Mouse (Mus musculus) embryonic facial prominence, embryonic 10.5 days (tissue): ENCODE data around the gene Slitrk5. TPM values are rescaled to one million over a fixed set of nuclear protein-coding genes. Genes with fewer than 3 reads are reported as not detected.
A peak's percentile ranks its signal among the peaks of the same experiment; 100 is the strongest.
"Not testable (repeated sequence)": the region's sequence is repeated elsewhere in the genome, so short reads cannot be mapped to it uniquely, and the experiment has no call there.

Source experiments
- DNase-seq: peaks from one replicate; pipeline ENCODE4 v3.0.0-alpha.2; 2017; ENCODE audit warnings: low spot score
- H3K27ac ChIP-seq: fragments of 300-500 bp; sonication (generic); replicated peaks from 2 replicates; pipeline ENCODE4 v1.5.1; 2016; ENCODE audit warnings: mild to moderate bottlenecking
- H3K27me3 ChIP-seq: fragments of 300-500 bp; sonication (generic); replicated peaks from 2 replicates; pipeline ENCODE4 v1.6.1; 2016; ENCODE audit warnings: low read depth, mild to moderate bottlenecking; ENCODE audit not compliant: poor library complexity, severe bottlenecking
- H3K36me3 ChIP-seq: fragments of 300-500 bp; sonication (generic); replicated peaks from 2 replicates; pipeline ENCODE4 v1.6.1; 2016; ENCODE audit warnings: mild to moderate bottlenecking, moderate library complexity
- H3K4me1 ChIP-seq: fragments of 300-500 bp; sonication (generic); 2 replicates; pipeline ENCODE4 v1.6.1; 2016
- H3K4me3 ChIP-seq: fragments of 300-500 bp; sonication (generic); 2 replicates; pipeline ENCODE4 v1.5.1; 2016; ENCODE audit warnings: mild to moderate bottlenecking, moderate library complexity
- H3K9me3 ChIP-seq: fragments of 300-500 bp; sonication (generic); 2 replicates; pipeline ENCODE4 v1.6.1; 2016; ENCODE audit warnings: mild to moderate bottlenecking
- WGBS: fragments of 180-500 bp; shearing (Covaris S2); methylation state at CpG from one replicate; pipeline ENCODE4 v1.1.7; 2016; 5-methylcytosine and 5-hydroxymethylcytosine counted together
- polyA plus RNA-seq: library from polyadenylated mRNA; unstranded; fragments of >200 nt; fragmentation: Nextera tagmentation; extraction: Ambion mirVana; gene quantifications from 2 replicates; pipeline ENCODE4 v1.2.1, GENCODE M21; 2016

Slitrk5 gene
- polyA plus RNA-seq: 7.2 and 7.9 TPM in 2 replicates

DNA sequence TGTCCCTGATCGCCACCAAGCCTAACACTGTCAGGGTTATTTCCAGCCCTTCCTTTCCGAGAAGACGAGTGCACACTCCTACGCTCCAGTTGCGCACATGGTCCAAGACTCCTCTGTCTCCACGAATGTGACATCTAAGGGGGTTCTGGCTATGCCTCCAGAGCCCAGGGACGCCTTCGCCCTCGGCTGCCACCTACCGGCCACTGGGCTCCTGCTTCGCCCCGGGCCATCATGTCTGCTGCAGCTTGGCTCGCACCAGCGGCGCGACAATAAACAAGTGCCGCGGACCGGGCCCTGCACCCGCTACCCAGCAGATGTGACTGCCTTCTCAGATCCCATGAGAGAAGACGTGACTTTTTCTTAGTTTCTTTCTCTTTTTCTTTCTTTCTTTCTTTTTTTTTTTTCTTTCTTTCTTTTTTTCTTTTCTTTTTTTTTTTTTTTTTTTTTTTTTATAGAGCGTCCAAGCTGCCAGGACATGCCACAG, at the start of gene Slitrk5:
TSS of gene Slitrk5 (plus strand) at position 434 of the 484 bp plus-strand sequence.
- peak; percentile 93 for DNase-seq
- under 1% methylated on average over 22 of the region's 22 CpGs for WGBS
- H3K4me1 ChIP-seq: peaks cover 13% of the 10 kb centered on the region
- peak within 1 kb of the TSS; percentile 82 for H3K4me3 ChIP-seq
- peaks cover 29% of the 10 kb centered on the region for H3K27me3 ChIP-seq
- H3K36me3 ChIP-seq: peaks cover 2% of the 10 kb centered on the region; the same call in 1 of the 2 replicates
- H3K9me3 ChIP-seq: no peaks in the 10 kb centered on the region
- H3K27ac ChIP-seq: peak within 1 kb of the TSS; percentile 92

DNA sequence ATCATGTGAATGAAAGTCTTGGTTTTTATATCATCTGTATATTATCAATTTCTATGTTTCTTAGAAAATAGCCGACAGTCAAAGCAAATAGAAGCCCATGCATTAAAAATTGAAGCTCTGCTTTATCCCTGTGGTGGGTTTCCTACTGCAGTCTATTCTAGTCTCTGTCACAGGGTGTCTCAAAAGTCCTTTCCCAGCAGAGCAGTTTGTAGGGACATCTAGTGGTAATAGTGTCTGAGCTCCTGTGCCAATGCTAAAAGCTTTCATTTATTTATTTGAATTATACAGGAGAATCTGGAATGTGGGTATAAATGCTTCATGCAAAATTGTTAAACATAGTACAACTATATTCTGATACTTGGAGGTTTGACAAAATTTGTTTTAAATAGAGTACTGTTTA, 2.0 kb upstream of the Slitrk5 start:
- DNase-seq: no peak
- 49% methylated on average over 1 of the region's 1 CpGs for WGBS
- H3K27me3 ChIP-seq: peaks cover 12% of the 10 kb centered on the region
- H3K4me1 ChIP-seq: peaks cover 11% of the 10 kb centered on the region
- no peaks in the 10 kb centered on the region for H3K36me3 ChIP-seq
- H3K4me3 ChIP-seq: no peak overlapping the region
- H3K9me3 ChIP-seq: no peaks in the 10 kb centered on the region
- H3K27ac ChIP-seq: no peak overlapping the region

DNA sequence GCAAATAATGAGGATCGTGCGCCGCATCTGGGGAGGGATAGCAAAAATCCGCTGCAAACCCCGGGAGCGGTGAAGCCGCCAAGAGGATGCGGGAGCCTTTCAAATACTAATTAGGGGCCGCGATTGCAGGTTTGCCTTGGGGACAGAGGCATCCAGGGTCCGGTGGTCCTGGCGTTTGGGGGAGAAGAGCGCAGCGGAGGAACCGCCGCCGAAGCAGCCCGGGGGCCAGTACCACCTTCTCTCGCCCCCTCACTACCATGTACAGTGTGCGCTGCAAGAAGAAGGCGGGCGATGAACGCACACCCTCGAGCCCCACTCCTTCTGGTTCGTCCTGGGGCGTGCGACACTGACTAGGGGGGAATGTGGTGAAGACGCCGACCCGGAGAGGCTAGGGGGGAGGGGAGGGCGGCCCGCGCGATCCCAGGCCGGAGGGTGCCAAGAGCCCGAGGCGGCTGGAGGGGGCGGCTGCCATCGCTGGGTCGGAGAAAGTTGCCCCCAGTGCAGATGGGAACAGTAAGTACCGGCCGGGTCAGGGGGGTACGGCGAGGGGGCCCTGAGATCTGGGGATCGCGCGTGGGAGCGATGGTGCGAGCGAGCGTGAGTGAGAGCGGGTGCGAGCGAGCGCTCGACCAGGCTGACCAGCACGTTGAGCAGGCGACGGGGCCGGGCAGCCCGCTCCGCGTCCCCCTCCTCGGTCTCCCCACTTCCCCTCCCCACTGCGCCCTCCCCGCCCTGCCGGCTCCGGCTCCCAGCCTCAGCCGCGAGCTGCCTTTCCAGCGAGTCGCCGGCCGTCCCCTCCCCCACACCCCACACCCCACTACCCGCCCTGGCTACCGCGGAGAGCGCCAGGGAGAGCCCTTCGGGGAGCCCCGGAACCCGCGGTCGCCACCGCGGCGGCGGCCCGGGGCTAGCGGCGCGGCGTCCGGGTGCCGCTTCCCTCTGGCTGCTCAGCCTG, 591 bp downstream of the Slitrk5 start:
- WGBS: under 1% methylated on average over 94 of the region's 94 CpGs
- peaks cover 13% of the 10 kb centered on the region for H3K4me1 ChIP-seq

DNA sequence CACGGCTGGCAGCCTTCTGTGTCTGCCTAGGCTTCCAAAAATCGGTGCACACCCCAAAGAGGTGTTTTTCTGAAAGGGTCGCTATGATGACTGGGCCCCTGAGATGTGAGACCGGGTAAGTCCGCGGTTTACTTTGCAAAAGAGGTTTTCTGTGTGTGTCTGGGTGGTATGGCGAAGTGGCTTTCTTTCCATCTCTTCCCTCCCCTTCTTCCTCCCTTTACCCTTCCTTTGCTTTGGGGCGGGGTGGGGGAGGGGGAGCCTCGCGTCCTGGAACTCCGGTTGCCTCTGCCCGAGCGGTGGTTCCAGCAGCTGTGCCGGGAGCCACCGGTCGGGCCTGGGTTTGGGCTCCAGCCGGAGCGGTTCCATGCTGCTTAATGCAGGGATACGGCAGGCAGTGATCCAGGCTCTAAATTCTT, 1.3 kb downstream of the Slitrk5 start:
- Histone ChIP-seq H3K9me3 (no peaks in the 10 kb centered on the region), H3K36me3 (peaks cover 9% of the 10 kb centered on the region; the same call in 1 of the 2 replicates), H3K27ac (peak overlapping the region; percentile 92), H3K4me1 (peaks cover 20% of the 10 kb centered on the region), H3K4me3 (peak overlapping the region; percentile 82), H3K27me3 (peaks cover 43% of the 10 kb centered on the region)
- peak; percentile 77 for DNase-seq
- 0% methylated on average over 19 of the region's 19 CpGs for WGBS

More for the DNA sequence above, 591 bp downstream of the Slitrk5 start:
- no peaks in the 10 kb centered on the region for H3K9me3 ChIP-seq
- peak; percentile 83 for DNase-seq
- peak overlapping the region; percentile 92 for H3K27ac ChIP-seq
- peaks cover 9% of the 10 kb centered on the region; the same call in 1 of the 2 replicates for H3K36me3 ChIP-seq
- peaks cover 37% of the 10 kb centered on the region for H3K27me3 ChIP-seq
- peak overlapping the region; percentile 82 for H3K4me3 ChIP-seq

DNA sequence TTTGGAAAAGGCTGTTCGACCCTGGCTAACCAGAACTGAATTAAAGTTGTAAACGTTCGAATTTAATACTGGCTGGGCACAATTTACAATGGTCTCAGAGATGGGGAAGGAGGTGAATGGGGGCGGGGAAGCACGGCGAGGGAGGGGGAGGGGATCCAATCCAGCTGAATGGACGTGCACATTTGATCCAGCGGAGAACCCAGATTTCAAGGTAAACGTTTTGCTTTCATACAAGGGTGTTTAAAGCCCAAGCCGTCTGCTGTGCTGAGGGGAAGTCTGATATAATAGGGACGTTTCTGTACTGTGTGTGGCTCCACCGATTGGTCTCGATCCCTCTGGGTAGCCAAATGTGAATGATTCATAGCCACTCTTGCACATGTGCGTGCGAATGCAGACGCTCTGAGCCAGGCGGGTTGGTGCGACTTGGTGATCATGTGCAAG, 2.0 kb downstream of the Slitrk5 start:
- peak; percentile 63 for DNase-seq
- peaks cover 47% of the 10 kb centered on the region for H3K27me3 ChIP-seq
- peaks cover 27% of the 10 kb centered on the region for H3K4me1 ChIP-seq
- H3K9me3 ChIP-seq: no peaks in the 10 kb centered on the region
- peak overlapping the region; percentile 82 for H3K4me3 ChIP-seq
- 0% methylated on average over 18 of the region's 18 CpGs for WGBS
- peaks cover 9% of the 10 kb centered on the region; the same call in 1 of the 2 replicates for H3K36me3 ChIP-seq
- H3K27ac ChIP-seq: peak overlapping the region; percentile 92

DNA sequence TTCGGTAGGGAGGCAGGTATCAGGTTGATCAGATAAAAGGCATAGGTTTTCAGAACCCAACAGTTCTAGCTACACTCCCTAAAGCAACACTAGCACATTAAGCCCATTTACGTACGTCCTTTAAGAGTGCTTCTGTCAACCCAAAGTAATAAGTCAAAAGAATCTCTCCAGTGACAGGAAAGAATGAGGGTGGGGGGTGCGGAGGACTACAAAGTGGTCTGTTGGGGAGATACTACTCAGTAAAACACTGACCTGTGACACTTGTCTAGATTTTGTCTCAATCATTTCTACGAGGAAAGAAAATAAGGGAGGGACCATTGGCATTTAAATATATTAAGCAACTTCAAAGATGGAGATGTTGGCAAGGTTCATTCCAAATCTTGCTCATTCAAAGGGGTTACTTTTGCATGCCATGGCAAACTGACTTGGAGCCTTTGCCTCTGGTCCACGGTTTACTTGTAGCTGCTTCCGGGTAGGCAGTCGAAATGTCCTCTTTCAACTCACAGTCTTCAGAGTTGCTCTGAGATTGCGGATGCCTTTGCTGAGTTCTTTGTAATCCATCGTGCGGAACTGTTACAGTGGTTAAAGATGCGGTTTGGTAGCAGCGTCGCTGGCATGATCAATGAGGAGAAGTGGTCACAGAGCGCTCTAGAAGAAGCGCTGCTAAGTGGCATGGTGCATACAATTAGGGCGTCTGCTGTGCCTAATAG, 2.6 kb downstream of the Slitrk5 start:
- 7% methylated on average over 17 of the region's 17 CpGs for WGBS
- peak; percentile 30 for DNase-seq
- peaks cover 50% of the 10 kb centered on the region for H3K27me3 ChIP-seq

DNA sequence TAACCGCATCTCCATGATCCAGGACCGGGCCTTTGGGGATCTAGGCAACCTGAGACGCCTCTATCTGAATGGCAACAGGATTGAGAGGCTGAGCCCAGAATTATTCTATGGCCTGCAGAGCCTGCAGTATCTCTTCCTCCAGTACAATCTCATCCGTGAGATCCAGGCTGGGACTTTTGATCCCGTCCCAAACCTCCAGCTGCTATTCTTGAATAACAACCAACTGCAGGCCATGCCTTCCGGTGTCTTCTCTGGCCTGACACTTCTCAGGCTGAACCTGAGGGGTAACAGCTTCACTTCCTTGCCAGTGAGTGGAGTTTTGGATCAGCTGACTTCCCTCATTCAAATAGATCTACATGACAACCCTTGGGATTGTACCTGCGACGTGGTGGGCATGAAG, 5.4 kb downstream of the Slitrk5 start:
- peaks cover 29% of the 10 kb centered on the region for H3K4me1 ChIP-seq
- H3K27ac ChIP-seq: no peak overlapping the region
- peak; percentile 8 for DNase-seq
- peaks cover 9% of the 10 kb centered on the region; the same call in 1 of the 2 replicates for H3K36me3 ChIP-seq
- H3K4me3 ChIP-seq: no peak overlapping the region
- 68% methylated on average over 8 of the region's 8 CpGs for WGBS
- H3K9me3 ChIP-seq: no peaks in the 10 kb centered on the region
- H3K27me3 ChIP-seq: peaks cover 50% of the 10 kb centered on the region

More for the DNA sequence above, 2.6 kb downstream of the Slitrk5 start:
- Histone ChIP-seq H3K4me3 (peak overlapping the region; percentile 82), H3K9me3 (no peaks in the 10 kb centered on the region), H3K4me1 (peaks cover 29% of the 10 kb centered on the region), H3K27ac (no peak overlapping the region), H3K36me3 (peaks cover 9% of the 10 kb centered on the region; the same call in 1 of the 2 replicates)

DNA sequence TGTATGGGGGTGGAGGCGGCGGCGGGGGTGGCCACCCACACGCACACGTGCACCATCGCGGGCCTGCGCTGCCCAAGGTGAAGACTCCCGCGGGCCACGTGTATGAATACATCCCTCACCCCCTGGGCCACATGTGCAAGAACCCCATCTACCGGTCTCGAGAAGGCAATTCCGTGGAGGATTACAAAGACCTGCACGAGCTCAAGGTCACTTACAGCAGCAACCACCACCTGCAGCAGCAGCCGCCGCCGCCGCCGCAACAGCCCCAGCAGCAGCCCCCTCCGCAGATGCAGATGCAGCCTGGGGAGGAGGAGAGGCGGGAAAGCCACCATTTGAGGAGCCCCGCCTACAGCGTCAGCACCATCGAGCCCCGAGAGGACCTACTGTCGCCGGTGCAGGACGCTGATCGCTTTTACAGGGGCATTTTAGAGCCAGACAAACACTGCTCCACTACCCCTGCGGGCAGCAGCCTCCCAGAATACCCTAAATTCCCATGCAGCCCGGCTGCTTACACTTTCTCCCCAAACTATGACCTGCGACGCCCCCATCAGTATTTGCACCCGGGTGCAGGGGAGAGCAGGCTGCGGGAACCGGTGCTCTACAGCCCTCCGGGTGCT, 6.3 kb downstream of the Slitrk5 start:
- DNase-seq: peak; percentile 75
- peak overlapping the region; percentile 62 for H3K4me3 ChIP-seq
- H3K36me3 ChIP-seq: peaks cover 9% of the 10 kb centered on the region; the same call in 1 of the 2 replicates
- peaks cover 29% of the 10 kb centered on the region for H3K4me1 ChIP-seq
- H3K9me3 ChIP-seq: no peaks in the 10 kb centered on the region
- H3K27ac ChIP-seq: peak overlapping the region; percentile 77
- 1% methylated on average over 38 of the region's 38 CpGs for WGBS
- peaks cover 50% of the 10 kb centered on the region for H3K27me3 ChIP-seq

DNA sequence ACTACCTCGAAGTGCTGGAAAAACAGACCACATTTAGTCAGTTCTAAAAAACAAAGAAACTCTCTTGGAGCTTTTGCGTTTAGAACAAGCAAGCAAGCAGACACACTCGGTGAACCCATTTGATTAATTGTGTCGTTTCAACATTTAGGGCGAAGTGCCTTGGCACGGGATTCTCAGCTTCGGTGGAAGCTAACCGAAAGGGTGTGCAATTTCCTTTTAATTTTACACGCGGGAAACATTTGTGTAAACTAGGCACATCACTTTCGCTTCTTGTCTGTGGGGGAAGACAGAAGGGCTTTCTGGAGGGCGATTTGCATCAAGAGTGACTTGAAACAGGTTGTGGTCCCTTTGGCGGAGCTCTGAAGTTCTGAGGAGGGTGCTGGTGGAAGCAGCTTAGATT, 6.9 kb downstream of the Slitrk5 start:
- Histone ChIP-seq H3K9me3 (no peaks in the 10 kb centered on the region), H3K36me3 (peaks cover 9% of the 10 kb centered on the region; the same call in 1 of the 2 replicates), H3K27me3 (peaks cover 49% of the 10 kb centered on the region), H3K4me1 (peaks cover 29% of the 10 kb centered on the region), H3K27ac (peak overlapping the region; percentile 77), H3K4me3 (peak overlapping the region; percentile 62)
- WGBS: 13% methylated on average over 13 of the region's 13 CpGs
- DNase-seq: no peak

DNA sequence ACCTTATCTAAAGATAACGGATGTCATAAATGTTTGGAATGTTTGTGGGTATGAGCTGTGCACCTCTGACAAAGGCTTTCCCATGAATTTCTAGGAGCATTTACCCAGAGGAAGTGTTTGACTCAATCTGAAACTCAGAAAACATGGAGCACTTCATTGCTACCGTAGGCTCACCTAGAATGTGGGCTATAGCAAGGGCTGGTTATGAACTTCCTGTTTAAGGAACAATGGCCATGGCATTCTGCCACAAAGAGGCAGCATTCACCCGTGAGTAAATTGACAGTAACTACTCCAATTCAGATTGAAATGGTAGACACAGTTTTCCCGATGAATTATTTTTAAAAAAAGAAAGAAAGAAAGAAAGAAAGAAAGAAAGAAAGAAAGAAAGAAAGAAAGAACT, 8.6 kb downstream of the Slitrk5 start:
- Histone ChIP-seq H3K27ac (no peak overlapping the region), H3K4me1 (peaks cover 16% of the 10 kb centered on the region), H3K9me3 (no peaks in the 10 kb centered on the region), H3K4me3 (no peak overlapping the region), H3K27me3 (peaks cover 33% of the 10 kb centered on the region), H3K36me3 (peaks cover 9% of the 10 kb centered on the region; the same call in 1 of the 2 replicates)
- no peak for DNase-seq
- 76% methylated on average over 4 of the region's 4 CpGs for WGBS

DNA sequence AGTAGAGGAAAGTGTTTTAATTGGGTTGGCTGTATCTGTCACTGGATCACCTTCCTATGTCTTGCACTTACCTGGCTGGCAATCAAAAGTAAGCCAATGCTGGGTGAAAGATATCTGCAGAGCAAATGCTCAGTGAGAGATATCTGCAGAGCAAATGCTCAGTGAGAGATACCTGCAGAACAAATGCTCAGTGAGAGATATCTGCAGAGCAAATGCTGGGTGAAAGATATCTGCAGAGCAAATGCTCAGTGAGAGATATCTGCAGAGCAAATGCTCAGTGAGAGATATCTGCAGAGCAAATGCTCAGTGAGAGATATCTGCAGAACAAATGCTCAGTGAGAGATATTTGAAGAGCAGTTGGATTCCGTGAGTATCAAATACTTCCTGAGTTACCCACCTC, 15.2 kb downstream of the Slitrk5 start:
- H3K9me3 ChIP-seq, DNase-seq, H3K36me3 ChIP-seq, H3K4me1 ChIP-seq, H3K27me3 ChIP-seq, H3K4me3 ChIP-seq, H3K27ac ChIP-seq: not testable (repeated sequence)
- 75% methylated on average over 1 of the region's 1 CpGs for WGBS

DNA sequence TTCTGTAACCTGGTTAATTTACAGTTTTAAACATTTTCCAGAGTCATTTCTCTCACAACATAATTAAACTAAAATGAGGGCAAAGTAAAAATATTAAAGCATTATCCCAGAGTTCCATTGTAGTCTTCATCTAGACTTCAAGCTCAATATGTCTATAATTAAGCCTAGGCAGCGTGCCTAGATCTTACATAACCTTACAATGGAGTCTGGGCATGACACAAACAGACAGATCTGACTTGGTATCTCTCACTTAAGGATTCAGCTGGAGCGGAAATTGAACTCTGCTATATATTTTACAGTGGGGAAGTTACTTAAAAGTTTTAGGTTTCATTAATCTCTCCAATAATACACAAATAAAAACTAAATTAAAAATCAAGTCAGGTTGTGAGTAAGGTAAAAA, 54.9 kb downstream of the Slitrk5 start:
- Histone ChIP-seq H3K4me1 (no peaks in the 10 kb centered on the region), H3K9me3 (no peaks in the 10 kb centered on the region), H3K36me3 (no peaks in the 10 kb centered on the region), H3K4me3 (no peak overlapping the region), H3K27me3 (no peaks in the 10 kb centered on the region), H3K27ac (no peak overlapping the region)
- no peak for DNase-seq
- WGBS: 84% methylated on average over 2 of the region's 2 CpGs
